Mouse (Mus musculus): ENCODE results near the gene Psmg4.
A peak's percentile ranks its signal among the peaks of the same experiment; 100 is the strongest.

GRCm38 (mm10) chr13:34154217-34154930, 8.4 kb upstream of the Psmg4 start:
- TF ChIP-seq POLR2A (IDR thresholded peaks at IDR 0.05; ENCODE audit: borderline replicate concordance, low read depth, low read length) (no peak), CTCF (IDR thresholded peaks at IDR 0.05; ENCODE audit: low read depth, low read length) (peak; percentile 30)

Measured in bone marrow macrophage, adult 2 months (primary cell).